Mouse (Mus musculus) heart, postnatal 0 days (tissue): Measurements from ENCODE around the gene Nrxn3.

Source experiments
- CTCF ChIP-seq: IDR thresholded peaks from 2 replicates; pipeline ENCODE4 v1.5.1; 2016; ENCODE audit warnings: antibody characterized with exemption, control low read depth, low read depth
- EP300 ChIP-seq: IDR thresholded peaks from 2 replicates; pipeline ENCODE4 v1.6.1; 2016; ENCODE audit warnings: antibody characterized with exemption, low read depth

GRCm38 (mm10) chr12:89711791-89712190 is 989.1 kb downstream of the Nrxn3 start:
- no peak for TF ChIP-seq EP300
- no peak for TF ChIP-seq CTCF
